Mouse (Mus musculus): ENCODE results near the gene Irf8.

- no peak for TF ChIP-seq CTCF (IDR thresholded peaks at IDR 0.05; ENCODE audit: borderline replicate concordance, control insufficient read depth, extremely low read depth, insufficient read depth, low read length, poor library complexity)
- no peak for TF ChIP-seq POLR2A (IDR thresholded peaks at IDR 0.05; ENCODE audit: control insufficient read depth, extremely low read depth, insufficient read depth, low read length, poor library complexity)
These were observed 38.2 kb upstream of the Irf8 start for GRCm38 (mm10) chr8:120697979-120698272.
